Mouse (Mus musculus): Measurements from ENCODE around the gene Rnf157.

- TF ChIP-seq CTCF (IDR thresholded peaks at IDR 0.05; ENCODE audit: extremely low read depth, insufficient read length, insufficient replicate concordance, low read depth, low read length), result no peak
- TF ChIP-seq POLR2A (IDR thresholded peaks at IDR 0.05; ENCODE audit: low read depth, low read length), result no peak
Measured at GRCm38 (mm10) chr11:116376945-116377661, 35.7 kb downstream of the Rnf157 start.
